Mouse (Mus musculus): ENCODE measurements around the gene Wdr6. TPM values are rescaled to one million over a fixed set of nuclear protein-coding genes. Genes with fewer than 3 reads are reported as not detected.

Wdr6 gene
- polyA plus RNA-seq, 1 experiment from 2014 or later, result 240 TPM

GRCm38 (mm10) chr9:108567931-108568419 is 10.6 kb downstream of the Wdr6 start:
- WGBS, result 12% methylated on average over 18 of the region's 18 CpGs
- no peak for DNase-seq (ENCODE audit: low spot score)
- H3K4me1 ChIP-seq (replicated peaks; ENCODE audit: control insufficient read depth, insufficient read depth, low read length), result peaks cover 31% of the 10 kb centered on the region
- no peak for ATAC-seq (ENCODE audit: low FRiP score)
- H3K4me3 ChIP-seq (replicated peaks; ENCODE audit: low read length), result peak overlapping the region; percentile 79
- peak overlapping the region; percentile 91 for H3K9ac ChIP-seq
- no peaks in the 10 kb centered on the region for H3K9me3 ChIP-seq (ENCODE audit: control insufficient read depth, low read length)
- H3K27ac ChIP-seq, result peak overlapping the region; percentile 98
- peak overlapping the region; percentile 97 for H3K4me2 ChIP-seq (replicated peaks)
- H3K36me3 ChIP-seq (replicated peaks; ENCODE audit: control insufficient read depth, insufficient read depth), result peaks cover 59% of the 10 kb centered on the region
- H3K27me3 ChIP-seq (ENCODE audit: control insufficient read depth, insufficient read depth, low read length), result no peaks in the 10 kb centered on the region

- ATAC-seq (ENCODE audit: low FRiP score) (peak; percentile 83), DNase-seq (ENCODE audit: low spot score) (peak; percentile 95)
- peaks cover 58% of the 10 kb centered on the region for H3K36me3 ChIP-seq (replicated peaks; ENCODE audit: control insufficient read depth, insufficient read depth)
- no peaks in the 10 kb centered on the region for H3K27me3 ChIP-seq (ENCODE audit: control insufficient read depth, insufficient read depth, low read length)
- H3K9ac ChIP-seq, result peak within 1 kb of the TSS; percentile 91
- peak within 1 kb of the TSS; percentile 79 for H3K4me3 ChIP-seq (replicated peaks; ENCODE audit: low read length)
- H3K27ac ChIP-seq, result peak within 1 kb of the TSS; percentile 98
- peak within 1 kb of the TSS; percentile 97 for H3K4me2 ChIP-seq (replicated peaks)
- peaks cover 31% of the 10 kb centered on the region for H3K4me1 ChIP-seq (replicated peaks; ENCODE audit: control insufficient read depth, insufficient read depth, low read length)
- H3K9me3 ChIP-seq (ENCODE audit: control insufficient read depth, low read length), result no peaks in the 10 kb centered on the region
- WGBS, result under 1% methylated on average over 73 of the region's 73 CpGs
Observed at GRCm38 (mm10) chr9:108566815-108567776, 11.4 kb downstream of the Wdr6 start, which contains the start of gene Ndufaf3. Gene Ndufaf3, minus strand, starts transcription at chr9:108567434.

GRCm38 (mm10) chr9:108565881-108566814 is 12.4 kb downstream of the Wdr6 start:
- no peak; the same call in 1 of the 2 replicates for ATAC-seq (ENCODE audit: low FRiP score)
- Histone ChIP-seq H3K4me3 (replicated peaks; ENCODE audit: low read length) (peak overlapping the region; percentile 79), H3K4me2 (replicated peaks) (peak overlapping the region; percentile 97), H3K4me1 (replicated peaks; ENCODE audit: control insufficient read depth, insufficient read depth, low read length) (peaks cover 38% of the 10 kb centered on the region), H3K9ac (peak overlapping the region; percentile 91), H3K9me3 (ENCODE audit: control insufficient read depth, low read length) (no peaks in the 10 kb centered on the region), H3K27ac (peak overlapping the region; percentile 98), H3K36me3 (replicated peaks; ENCODE audit: control insufficient read depth, insufficient read depth) (peaks cover 57% of the 10 kb centered on the region), H3K27me3 (ENCODE audit: control insufficient read depth, insufficient read depth, low read length) (no peaks in the 10 kb centered on the region)
- 12% methylated on average over 35 of the region's 35 CpGs for WGBS
- no peak for DNase-seq (ENCODE audit: low spot score)

- 86% methylated on average over 7 of the region's 7 CpGs for WGBS
- Histone ChIP-seq H3K36me3 (replicated peaks; ENCODE audit: control insufficient read depth, insufficient read depth) (peaks cover 52% of the 10 kb centered on the region), H3K9ac (no peak overlapping the region), H3K4me2 (replicated peaks) (no peak overlapping the region), H3K27ac (no peak overlapping the region), H3K9me3 (ENCODE audit: control insufficient read depth, low read length) (no peaks in the 10 kb centered on the region), H3K27me3 (ENCODE audit: control insufficient read depth, insufficient read depth, low read length) (no peaks in the 10 kb centered on the region), H3K4me3 (replicated peaks; ENCODE audit: low read length) (no peak overlapping the region), H3K4me1 (replicated peaks; ENCODE audit: control insufficient read depth, insufficient read depth, low read length) (peaks cover 30% of the 10 kb centered on the region)
- ATAC-seq (ENCODE audit: low FRiP score) (no peak), DNase-seq (ENCODE audit: low spot score) (no peak)
Observed at GRCm38 (mm10) chr9:108564131-108564530, 14.4 kb downstream of the Wdr6 start.

- peaks cover 30% of the 10 kb centered on the region for H3K4me1 ChIP-seq (replicated peaks; ENCODE audit: control insufficient read depth, insufficient read depth, low read length)
- WGBS, result 96% methylated on average over 8 of the region's 8 CpGs
Observed at GRCm38 (mm10) chr9:108563671-108564070, 14.9 kb downstream of the Wdr6 start.

GRCm38 (mm10) chr9:108560227-108560841 is 18.2 kb downstream of the Wdr6 start, which contains the start of gene Impdh2:
Gene Impdh2, plus strand, starts transcription at chr9:108560286.
- ATAC-seq (ENCODE audit: low FRiP score), result peak; percentile 99
- Histone ChIP-seq H3K36me3 (replicated peaks; ENCODE audit: control insufficient read depth, insufficient read depth) (peaks cover 81% of the 10 kb centered on the region), H3K4me3 (replicated peaks; ENCODE audit: low read length) (peak within 1 kb of the TSS; percentile 53), H3K9ac (peak within 1 kb of the TSS; percentile 65), H3K27me3 (ENCODE audit: control insufficient read depth, insufficient read depth, low read length) (no peaks in the 10 kb centered on the region), H3K4me1 (replicated peaks; ENCODE audit: control insufficient read depth, insufficient read depth, low read length) (peaks cover 11% of the 10 kb centered on the region), H3K27ac (peak within 1 kb of the TSS; percentile 76), H3K4me2 (replicated peaks) (peak within 1 kb of the TSS; percentile 90), H3K9me3 (ENCODE audit: control insufficient read depth, low read length) (no peaks in the 10 kb centered on the region)
- under 1% methylated on average over 53 of the region's 53 CpGs for WGBS
- peak; percentile 99 for DNase-seq (ENCODE audit: low spot score)

More at GRCm38 (mm10) chr9:108563671-108564070, 14.9 kb downstream of the Wdr6 start:
- ATAC-seq (ENCODE audit: low FRiP score) (no peak), DNase-seq (ENCODE audit: low spot score) (no peak)
- Histone ChIP-seq H3K4me3 (replicated peaks; ENCODE audit: low read length) (no peak overlapping the region), H3K27ac (no peak overlapping the region), H3K9me3 (ENCODE audit: control insufficient read depth, low read length) (no peaks in the 10 kb centered on the region), H3K36me3 (replicated peaks; ENCODE audit: control insufficient read depth, insufficient read depth) (peaks cover 57% of the 10 kb centered on the region), H3K27me3 (ENCODE audit: control insufficient read depth, insufficient read depth, low read length) (no peaks in the 10 kb centered on the region), H3K9ac (no peak overlapping the region), H3K4me2 (replicated peaks) (no peak overlapping the region)

- Histone ChIP-seq H3K36me3 (replicated peaks; ENCODE audit: control insufficient read depth, insufficient read depth) (peaks cover 81% of the 10 kb centered on the region), H3K27ac (no peak overlapping the region), H3K4me3 (replicated peaks; ENCODE audit: low read length) (no peak overlapping the region), H3K4me2 (replicated peaks) (no peak overlapping the region), H3K9ac (no peak overlapping the region), H3K4me1 (replicated peaks; ENCODE audit: control insufficient read depth, insufficient read depth, low read length) (peaks cover 11% of the 10 kb centered on the region), H3K9me3 (ENCODE audit: control insufficient read depth, low read length) (no peaks in the 10 kb centered on the region), H3K27me3 (ENCODE audit: control insufficient read depth, insufficient read depth, low read length) (no peaks in the 10 kb centered on the region)
- ATAC-seq (ENCODE audit: low FRiP score) (no peak), DNase-seq (ENCODE audit: low spot score) (no peak)
- WGBS, result 94% methylated on average over 4 of the region's 4 CpGs
Observed at GRCm38 (mm10) chr9:108559169-108559568, 19.4 kb downstream of the Wdr6 start.

- Histone ChIP-seq H3K27ac (no peak overlapping the region), H3K4me1 (replicated peaks; ENCODE audit: control insufficient read depth, insufficient read depth, low read length) (no peaks in the 10 kb centered on the region), H3K36me3 (replicated peaks; ENCODE audit: control insufficient read depth, insufficient read depth) (peaks cover 86% of the 10 kb centered on the region), H3K4me3 (replicated peaks; ENCODE audit: low read length) (no peak overlapping the region), H3K4me2 (replicated peaks) (no peak overlapping the region), H3K9me3 (ENCODE audit: control insufficient read depth, low read length) (no peaks in the 10 kb centered on the region), H3K9ac (no peak overlapping the region), H3K27me3 (ENCODE audit: control insufficient read depth, insufficient read depth, low read length) (no peaks in the 10 kb centered on the region)
- WGBS, result 97% methylated on average over 1 of the region's 1 CpGs
- DNase-seq (ENCODE audit: low spot score), result no peak
- no peak for ATAC-seq (ENCODE audit: low FRiP score)
Observed at GRCm38 (mm10) chr9:108546875-108547274, 31.7 kb downstream of the Wdr6 start.
